Mouse (Mus musculus): Measurements from ENCODE around the gene Ccdc160. TPM values are rescaled to one million over a fixed set of nuclear protein-coding genes. Genes with fewer than 3 reads are reported as not detected.

Gene Ccdc160
- not detected in 2 replicates for polyA plus RNA-seq (2012; rRNA removed)

DNA sequence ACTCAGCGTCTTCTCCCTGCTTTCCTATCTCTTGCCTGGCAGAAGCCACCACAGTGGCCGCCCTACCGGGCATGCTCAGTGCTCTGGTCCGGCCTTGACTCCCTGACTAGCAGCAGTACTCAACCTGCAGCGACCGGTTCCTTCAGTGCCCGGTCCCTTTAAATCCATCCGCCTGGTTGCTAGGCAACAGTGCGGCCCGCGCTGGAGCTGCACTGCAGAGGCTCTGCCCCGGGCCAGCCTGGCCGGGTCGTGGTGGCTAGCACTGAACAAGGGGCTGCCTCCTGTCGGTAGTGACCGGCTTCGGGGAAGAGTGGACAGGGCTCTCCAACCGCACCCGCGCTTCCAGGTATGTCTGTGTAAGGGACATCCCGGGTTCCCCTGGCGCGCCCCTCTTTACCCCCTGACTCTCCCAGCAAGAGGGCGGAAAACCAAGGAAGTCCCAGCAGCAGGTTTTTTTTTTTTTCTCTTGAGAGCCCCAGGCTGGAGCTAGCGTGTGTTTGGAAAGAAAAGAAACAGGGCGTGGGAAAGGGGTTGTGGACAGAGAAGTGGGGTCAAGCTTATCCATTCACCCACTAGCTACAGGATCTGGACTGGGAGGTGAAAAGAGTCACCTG lies at the start of gene Ccdc160:
Ccdc160 (plus strand) TSS at position 221 of the 614 bp plus-strand sequence.

Other genes starting within 250 kb of the Ccdc160 start
- 4.7 and 5.9 TPM in 2 replicates for gene Gpc3, start 177.2 kb upstream of the Ccdc160 start, polyA plus RNA-seq (2012; rRNA removed)
- gene Phf6, start 121.1 kb downstream of the Ccdc160 start, polyA plus RNA-seq (2012; rRNA removed): 0.05 and 0.15 TPM in 2 replicates
- gene Hprt, start 196.9 kb downstream of the Ccdc160 start, polyA plus RNA-seq (2012; rRNA removed): 1.3 and 2.5 TPM in 2 replicates

Data from stomach, adult 2 months (tissue).